ENCODE assay signal across 8 mouse cellular contexts in the genomic region with DNA sequence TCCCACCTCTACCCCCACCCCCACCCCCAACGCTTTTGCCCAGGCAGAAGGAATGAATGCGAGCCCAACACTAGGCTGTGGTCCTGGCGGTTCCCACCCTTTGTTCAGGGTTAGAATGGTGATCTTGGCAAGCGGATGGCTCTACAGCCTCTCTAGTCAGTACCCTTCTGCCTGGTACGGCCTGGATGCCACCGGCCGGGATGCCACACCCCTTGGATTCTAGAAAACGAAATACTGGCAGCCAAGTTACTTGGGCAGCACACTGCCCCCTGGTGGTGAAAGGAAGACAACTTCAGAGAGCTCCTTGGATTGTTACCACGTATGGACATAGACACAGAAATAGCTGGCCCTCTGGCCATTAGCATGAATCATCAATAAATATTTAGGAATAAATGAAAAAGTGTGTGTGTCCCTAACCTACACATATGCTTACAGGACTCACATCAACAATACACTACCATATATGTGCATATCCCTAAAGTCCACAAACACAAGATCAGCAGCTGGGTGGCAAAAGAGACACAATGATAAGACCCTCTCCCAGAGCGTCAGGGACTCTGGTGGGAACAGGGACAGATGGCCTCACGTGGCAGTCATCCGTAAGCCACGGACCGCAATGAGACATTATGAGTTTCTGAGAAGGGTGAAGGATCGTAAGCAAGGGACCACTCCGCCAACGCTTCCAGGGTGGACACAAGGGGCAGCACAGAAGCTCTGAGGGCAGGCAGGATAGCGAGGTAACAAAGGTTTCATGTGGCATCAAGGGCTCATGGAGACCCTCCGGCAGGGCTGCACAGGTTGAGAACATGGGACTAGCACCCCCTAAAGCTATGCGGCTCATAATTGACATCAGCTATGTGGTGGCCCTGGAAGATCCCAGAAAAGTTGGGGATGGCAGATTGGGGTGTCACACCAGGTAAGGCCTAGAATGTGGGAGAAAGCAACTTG. TPM values are rescaled to one million over a fixed set of nuclear protein-coding genes. Genes with fewer than 3 reads are reported as not detected.
A peak's percentile ranks its signal among the peaks of the same experiment; 100 is the strongest.
DNase-seq lines count a peak whose midpoint lies in the region; ATAC-seq and TF ChIP-seq lines count a peak whose summit lies in the region.

No protein-coding gene starts in this region.

- H3K27me3 ChIP-seq in intestine, embryonic 16.5 days (replicated peaks; ENCODE audit: control insufficient read depth, insufficient read depth, low read length): no peaks in the 10 kb centered on the region
- H3K27me3 ChIP-seq in limb, embryonic 11.5 days (ENCODE audit: control insufficient read depth, insufficient read depth, low read length): no peaks in the 10 kb centered on the region
- H3K27me3 ChIP-seq in midbrain, embryonic 11.5 days (ENCODE audit: control insufficient read depth, insufficient read depth, low read length): no peaks in the 10 kb centered on the region
- no peaks in the 10 kb centered on the region for H3K27me3 ChIP-seq in small intestine, adult 2 months (ENCODE audit: control insufficient read depth, insufficient read depth, low read length)

- TF ChIP-seq POLR2A in small intestine, adult 2 months (IDR thresholded peaks at IDR 0.05; ENCODE audit: low read depth, low read length): no peak

- TF ChIP-seq CTCF in small intestine, adult 2 months (IDR thresholded peaks at IDR 0.05; ENCODE audit: extremely low read depth, insufficient read length, insufficient replicate concordance, low read depth, low read length): peak; percentile 82; the same call in 1 of the 2 replicates

- no peaks in the 10 kb centered on the region for H3K9me3 ChIP-seq in intestine, embryonic 16.5 days (ENCODE audit: control insufficient read depth, low read length)
- H3K9me3 ChIP-seq in limb, embryonic 11.5 days (ENCODE audit: control insufficient read depth, low read length): no peaks in the 10 kb centered on the region
- H3K9me3 ChIP-seq in midbrain, embryonic 11.5 days (ENCODE audit: control insufficient read depth, low read length): no peaks in the 10 kb centered on the region

- H3K4me1 ChIP-seq in intestine, embryonic 16.5 days (ENCODE audit: control insufficient read depth, insufficient read depth, low read length): peaks cover 30% of the 10 kb centered on the region
- H3K4me1 ChIP-seq in limb, embryonic 11.5 days (ENCODE audit: control insufficient read depth, insufficient read depth, low read length): 0 out of 2 replicates have a peak, but pooled peaks cover 3% of the 10 kb centered on the region
- H3K4me1 ChIP-seq in midbrain, embryonic 11.5 days (ENCODE audit: control insufficient read depth, insufficient read depth, low read length): 0 out of 2 replicates have a peak, but pooled peaks cover 2% of the 10 kb centered on the region
- peaks cover 18% of the 10 kb centered on the region for H3K4me1 ChIP-seq in small intestine, adult 2 months (ENCODE audit: control insufficient read depth, insufficient read depth, insufficient read length, low read length)

- peaks cover 11% of the 10 kb centered on the region for H3K36me3 ChIP-seq in intestine, embryonic 16.5 days (ENCODE audit: control insufficient read depth, insufficient read depth, low read length)
- peaks cover 7% of the 10 kb centered on the region for H3K36me3 ChIP-seq in limb, embryonic 11.5 days (ENCODE audit: control insufficient read depth, insufficient read depth, low read length)
- peaks cover 11% of the 10 kb centered on the region for H3K36me3 ChIP-seq in midbrain, embryonic 11.5 days (ENCODE audit: control insufficient read depth, insufficient read depth, low read length)
- H3K36me3 ChIP-seq in small intestine, adult 2 months (ENCODE audit: control insufficient read depth, insufficient read depth, low read length): peaks cover 8% of the 10 kb centered on the region

- 39% methylated on average over 20 of the region's 20 CpGs for WGBS in intestine, embryonic 16.5 days
- 44% methylated on average over 20 of the region's 20 CpGs for WGBS in limb, embryonic 11.5 days
- WGBS in midbrain, embryonic 11.5 days: 43% methylated on average over 20 of the region's 20 CpGs
- WGBS in small intestine, adult 2 months: 31% methylated on average over 20 of the region's 20 CpGs

- ATAC-seq in granulocyte monocyte progenitor cell, adult 5-6 weeks (replicated peaks; ENCODE audit: poor library complexity, severe bottlenecking): peak; percentile 55
- ATAC-seq in intestine, embryonic 16.5 days: 0 out of 2 replicates have a peak, but pooled peaks have one; percentile 14
- ATAC-seq in limb, embryonic 11.5 days (ENCODE audit: insufficient number of reproducible peaks, low FRiP score, low TSS enrichment, low read depth): no peak
- ATAC-seq in midbrain, embryonic 11.5 days (ENCODE audit: low FRiP score): 0 out of 2 replicates have a peak, but pooled peaks have one; percentile 11

- peak overlapping the region; percentile 51 for H3K4me2 ChIP-seq in intestine, embryonic 16.5 days (ENCODE audit: low read depth, low read length)
- peak overlapping the region; percentile 34 for H3K4me2 ChIP-seq in limb, embryonic 11.5 days (ENCODE audit: low read depth, severe bottlenecking)
- H3K4me2 ChIP-seq in midbrain, embryonic 11.5 days: no peak overlapping the region; the same call in 1 of the 2 replicates

- peak; percentile 63 for DNase-seq in 3134 (ENCODE audit: extremely low read depth, insufficient read length, low spot score)
- peak; percentile 82 for DNase-seq in adrenal gland, adult 2 months
- DNase-seq in embryo, embryonic 11.5 days (ENCODE audit: low read depth, low spot score): peak; percentile 82
- peak; percentile 79 for DNase-seq in limb, embryonic 11.5 days (ENCODE audit: low spot score)
- DNase-seq in midbrain, embryonic 11.5 days (ENCODE audit: low spot score, missing footprints): peak; percentile 93

- H3K27ac ChIP-seq in intestine, embryonic 16.5 days (ENCODE audit: low read length): no peak overlapping the region
- H3K27ac ChIP-seq in limb, embryonic 11.5 days (replicated peaks; ENCODE audit: low read depth, low read length): no peak overlapping the region
- no peak overlapping the region for H3K27ac ChIP-seq in midbrain, embryonic 11.5 days (ENCODE audit: low read depth, low read length)
- no peak overlapping the region for H3K27ac ChIP-seq in small intestine, adult 2 months (ENCODE audit: insufficient read depth, low read depth, low read length)

- H3K4me3 ChIP-seq in intestine, embryonic 16.5 days (ENCODE audit: low read length): peak overlapping the region; percentile 12; the same call in 1 of the 2 replicates
- no peak overlapping the region for H3K4me3 ChIP-seq in limb, embryonic 11.5 days (ENCODE audit: low read depth, low read length)
- no peak overlapping the region for H3K4me3 ChIP-seq in midbrain, embryonic 11.5 days (ENCODE audit: low read depth, low read length)
- peak overlapping the region; percentile 35 for H3K4me3 ChIP-seq in small intestine, adult 2 months (ENCODE audit: low read depth, low read length)

- no peak overlapping the region for H3K9ac ChIP-seq in intestine, embryonic 16.5 days (ENCODE audit: low read depth, low read length)
- no peak overlapping the region for H3K9ac ChIP-seq in limb, embryonic 11.5 days (ENCODE audit: low read length)
- no peak overlapping the region for H3K9ac ChIP-seq in midbrain, embryonic 11.5 days (ENCODE audit: low read length)

RNA-seq across cellular contexts. Expression of gene Pdzd7, which starts 14.5 kb away (rescaled TPM):
- under 1 TPM in 1 of 2 experiments, not detected in 1; 0.09 TPM for total RNA-seq in adrenal gland, adult 2 months (2021)
- polyA plus RNA-seq in adrenal gland, adult 2 months (2012; rRNA removed): 0.62 and 0.65 TPM in 2 replicates
- 0.24 TPM in 1 of 2 replicates, not detected in the other for total RNA-seq in granulocyte monocyte progenitor cell, adult 5-6 weeks (2014; fragmentation: Nextera tagmentation)
- total RNA-seq in granulocyte monocyte progenitor cell, adult 5-6 weeks (2017): not detected in 2 replicates
- polyA plus RNA-seq in intestine, embryonic 16.5 days (2015; fragmentation: Nextera tagmentation; extraction: Ambion mirVana): 0.43 and 0.49 TPM in 2 replicates
- polyA plus RNA-seq in limb, embryonic 11.5 days (2014; fragmentation: Nextera tagmentation; extraction: Ambion mirVana): 0.14 and 0.21 TPM in 2 replicates
- polyA plus RNA-seq in midbrain, embryonic 11.5 days (2014; fragmentation: Nextera tagmentation; extraction: Ambion mirVana): 0.17 and 0.19 TPM in 2 replicates
- polyA plus RNA-seq in small intestine, adult 2 months (2012; rRNA removed): 0.29 and 1.2 TPM in 2 replicates

RNA-seq across cellular contexts. Expression of gene Sfxn3, which starts 16.3 kb away (rescaled TPM):
- 10 to 100 TPM; 51.2 to 89.3 TPM for total RNA-seq in adrenal gland, adult 2 months (2021)
- 45.9 and 65.5 TPM in 2 replicates for polyA plus RNA-seq in adrenal gland, adult 2 months (2012; rRNA removed)
- 10.5 and 21.1 TPM in 2 replicates for total RNA-seq in granulocyte monocyte progenitor cell, adult 5-6 weeks (2014; fragmentation: Nextera tagmentation)
- 3.7 and 5.3 TPM in 2 replicates for total RNA-seq in granulocyte monocyte progenitor cell, adult 5-6 weeks (2017)
- 16.5 and 18.2 TPM in 2 replicates for polyA plus RNA-seq in intestine, embryonic 16.5 days (2015; fragmentation: Nextera tagmentation; extraction: Ambion mirVana)
- 11.9 and 12.4 TPM in 2 replicates for polyA plus RNA-seq in limb, embryonic 11.5 days (2014; fragmentation: Nextera tagmentation; extraction: Ambion mirVana)
- polyA plus RNA-seq in midbrain, embryonic 11.5 days (2014; fragmentation: Nextera tagmentation; extraction: Ambion mirVana): 17.7 and 20.4 TPM in 2 replicates
- 8.8 and 9.5 TPM in 2 replicates for polyA plus RNA-seq in small intestine, adult 2 months (2012; rRNA removed)

RNA-seq across cellular contexts. Expression of gene Lzts2, which starts 16.8 kb away (rescaled TPM):
- 100 to 1,000 TPM in 1 of 2 experiments, 10 to 100 TPM in 1; 52.8 to 111 TPM for total RNA-seq in adrenal gland, adult 2 months (2021)
- 313 and 342 TPM in 2 replicates for polyA plus RNA-seq in adrenal gland, adult 2 months (2012; rRNA removed)
- total RNA-seq in granulocyte monocyte progenitor cell, adult 5-6 weeks (2014; fragmentation: Nextera tagmentation): 4.9 and 7.9 TPM in 2 replicates
- total RNA-seq in granulocyte monocyte progenitor cell, adult 5-6 weeks (2017): 6.9 and 9.9 TPM in 2 replicates
- 33.6 and 34.7 TPM in 2 replicates for polyA plus RNA-seq in intestine, embryonic 16.5 days (2015; fragmentation: Nextera tagmentation; extraction: Ambion mirVana)
- 64.4 and 71.7 TPM in 2 replicates for polyA plus RNA-seq in limb, embryonic 11.5 days (2014; fragmentation: Nextera tagmentation; extraction: Ambion mirVana)
- polyA plus RNA-seq in midbrain, embryonic 11.5 days (2014; fragmentation: Nextera tagmentation; extraction: Ambion mirVana): 35.7 and 44.1 TPM in 2 replicates
- polyA plus RNA-seq in small intestine, adult 2 months (2012; rRNA removed): 40.3 and 50.4 TPM in 2 replicates

RNA-seq across cellular contexts. Expression of gene Mrpl43, which starts 24.8 kb away (rescaled TPM):
- 10 to 100 TPM; 45.2 to 55.1 TPM for total RNA-seq in adrenal gland, adult 2 months (2021)
- polyA plus RNA-seq in adrenal gland, adult 2 months (2012; rRNA removed): 196 and 208 TPM in 2 replicates
- total RNA-seq in granulocyte monocyte progenitor cell, adult 5-6 weeks (2014; fragmentation: Nextera tagmentation): 41.8 and 53.7 TPM in 2 replicates
- 35.5 and 37.9 TPM in 2 replicates for total RNA-seq in granulocyte monocyte progenitor cell, adult 5-6 weeks (2017)
- 74.7 and 76.4 TPM in 2 replicates for polyA plus RNA-seq in intestine, embryonic 16.5 days (2015; fragmentation: Nextera tagmentation; extraction: Ambion mirVana)
- polyA plus RNA-seq in limb, embryonic 11.5 days (2014; fragmentation: Nextera tagmentation; extraction: Ambion mirVana): 69.3 and 73.6 TPM in 2 replicates
- polyA plus RNA-seq in midbrain, embryonic 11.5 days (2014; fragmentation: Nextera tagmentation; extraction: Ambion mirVana): 67.3 and 69.6 TPM in 2 replicates
- 71.9 and 126 TPM in 2 replicates for polyA plus RNA-seq in small intestine, adult 2 months (2012; rRNA removed)

RNA-seq across cellular contexts. Expression of gene Twnk, which starts 25.6 kb away (rescaled TPM):
- 10 to 100 TPM; 24.7 to 37.1 TPM for total RNA-seq in adrenal gland, adult 2 months (2021)
- polyA plus RNA-seq in adrenal gland, adult 2 months (2012; rRNA removed): 7.5 and 9.6 TPM in 2 replicates
- 27.9 and 30.2 TPM in 2 replicates for total RNA-seq in granulocyte monocyte progenitor cell, adult 5-6 weeks (2014; fragmentation: Nextera tagmentation)
- total RNA-seq in granulocyte monocyte progenitor cell, adult 5-6 weeks (2017): 20.1 and 23.0 TPM in 2 replicates
- 19.8 and 21.0 TPM in 2 replicates for polyA plus RNA-seq in intestine, embryonic 16.5 days (2015; fragmentation: Nextera tagmentation; extraction: Ambion mirVana)
- 19.0 and 25.4 TPM in 2 replicates for polyA plus RNA-seq in limb, embryonic 11.5 days (2014; fragmentation: Nextera tagmentation; extraction: Ambion mirVana)
- 13.8 and 14.2 TPM in 2 replicates for polyA plus RNA-seq in midbrain, embryonic 11.5 days (2014; fragmentation: Nextera tagmentation; extraction: Ambion mirVana)
- 4.1 and 5.9 TPM in 2 replicates for polyA plus RNA-seq in small intestine, adult 2 months (2012; rRNA removed)

Comparison
In these comparisons a context has a peak if more than half of its experiments do, and no peak if none do; other contexts are left out.
1. H3K4me3 ChIP-seq: peak in intestine, embryonic 16.5 days (single experiment) and small intestine, adult 2 months (single experiment); none in limb, embryonic 11.5 days (single experiment) and midbrain, embryonic 11.5 days (single experiment).
2. Peak in every context shown above with its lines, with median percentiles within 50 percentile points of each other: DNase-seq.